Mouse (Mus musculus) E14TG2a.4 (cell line): ENCODE results near the gene Lrguk.

Experiments used
- CTCF ChIP-seq: conservative IDR thresholded peaks from 2 replicates; pipeline ENCODE4 v1.5.1; 2014; ENCODE audit warnings: low read length
- NANOG ChIP-seq: IDR thresholded peaks from 2 replicates; pipeline ENCODE4 v1.6.1; 2014; ENCODE audit warnings: borderline replicate concordance, low read length, mixed read lengths
- POU5F1 ChIP-seq: IDR thresholded peaks from 2 replicates; pipeline ENCODE4 v1.6.1; 2014; ENCODE audit warnings: low read length, borderline replicate concordance

GRCm38 (mm10) chr6:34173251-34173650 is 144.0 kb downstream of the Lrguk start:
- TF ChIP-seq CTCF (no peak), POU5F1 (no peak), NANOG (no peak)
